Mouse (Mus musculus): Measurements from ENCODE around the gene P4ha2.
A peak's percentile ranks its signal among the peaks of the same experiment; 100 is the strongest.

P4ha2 gene

GRCm38 (mm10) chr11:54107239-54107638 lies 7.3 kb downstream of the P4ha2 start:
- peak; percentile 8 for DNase-seq (ENCODE audit: low spot score)

- peak; percentile 3 for DNase-seq (ENCODE audit: low spot score)
Observed at GRCm38 (mm10) chr11:54108131-54108530, 8.2 kb downstream of the P4ha2 start.

DNA sequence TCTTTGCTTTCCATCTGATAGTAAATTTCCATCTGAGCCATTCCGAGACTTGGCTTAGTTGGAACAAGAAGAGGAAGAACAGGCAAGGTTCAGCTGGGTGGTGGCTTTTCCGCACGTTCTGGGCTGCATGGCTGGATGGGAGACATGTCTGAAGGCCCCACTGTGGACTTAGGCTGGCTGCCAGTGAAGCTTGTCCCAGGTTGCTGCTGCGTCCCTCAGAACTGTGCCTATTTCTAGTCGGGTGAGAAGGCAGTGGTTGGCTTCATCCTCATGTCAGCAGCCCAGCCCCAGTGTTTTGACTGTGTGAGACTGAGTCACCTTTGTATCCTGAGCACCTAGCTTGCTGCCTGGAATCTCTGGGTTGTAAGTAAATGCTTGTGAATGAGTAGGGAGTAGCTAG lies 9.0 kb downstream of the P4ha2 start:
- DNase-seq (ENCODE audit: low spot score) = peak; percentile 8

- DNase-seq (ENCODE audit: low spot score) = peak; percentile 8
Observed at GRCm38 (mm10) chr11:54111291-54111690, 11.4 kb downstream of the P4ha2 start.

GRCm38 (mm10) chr11:54111976-54112741 lies 12.3 kb downstream of the P4ha2 start:
- peak; percentile 10 for DNase-seq (ENCODE audit: low spot score)

DNA sequence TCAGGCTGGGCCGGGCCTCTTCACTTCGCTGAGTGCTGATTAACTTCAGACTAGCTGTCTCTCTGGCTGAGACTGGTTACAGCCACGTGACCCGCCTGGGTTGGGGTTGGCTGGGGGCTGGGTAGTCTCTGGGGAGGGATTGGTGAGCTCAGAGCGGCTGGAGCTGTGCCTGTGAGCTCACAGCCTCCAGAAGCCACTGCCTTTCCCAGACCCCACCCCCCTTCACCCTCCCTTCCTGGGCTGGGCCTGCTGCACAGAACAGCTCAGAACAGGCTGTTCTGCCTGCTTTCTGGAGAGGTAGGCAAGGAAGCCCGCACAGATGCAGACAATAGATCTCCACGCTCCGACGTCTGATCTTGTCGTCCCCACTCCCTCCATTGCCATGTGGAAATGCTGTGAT lies 13.0 kb downstream of the P4ha2 start:
- peak; percentile 69 for DNase-seq (ENCODE audit: low spot score)

GRCm38 (mm10) chr11:54113352-54113751 lies 13.5 kb downstream of the P4ha2 start:
- peak; percentile 4 for DNase-seq (ENCODE audit: low spot score)

DNA sequence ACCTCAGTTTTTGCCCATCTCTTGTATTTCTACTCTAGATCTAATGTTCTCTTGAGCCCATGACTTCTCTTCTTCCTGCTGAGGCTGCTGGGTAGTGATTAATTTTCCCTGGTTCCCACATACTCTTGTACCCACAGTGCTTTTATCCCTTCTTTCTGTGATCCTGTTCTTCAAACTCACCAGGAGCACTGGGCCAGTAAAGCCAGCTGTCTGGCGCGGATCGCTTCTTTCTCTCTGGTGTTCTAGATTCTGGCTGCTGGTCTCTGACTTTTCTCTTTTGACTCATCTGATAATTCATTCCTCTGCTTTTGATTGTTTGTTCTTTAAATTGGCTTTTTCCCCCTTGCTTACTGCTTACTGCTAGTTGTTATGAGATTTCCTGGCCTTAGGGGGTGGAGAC lies 14.9 kb downstream of the P4ha2 start:
- DNase-seq (ENCODE audit: low spot score) = peak; percentile 4

- DNase-seq (ENCODE audit: low spot score) = peak; percentile 8
Observed at GRCm38 (mm10) chr11:54115301-54115700, 15.4 kb downstream of the P4ha2 start.

GRCm38 (mm10) chr11:54115911-54116310 lies 16.0 kb downstream of the P4ha2 start:
- DNase-seq (ENCODE audit: low spot score) = peak; percentile 6

DNA sequence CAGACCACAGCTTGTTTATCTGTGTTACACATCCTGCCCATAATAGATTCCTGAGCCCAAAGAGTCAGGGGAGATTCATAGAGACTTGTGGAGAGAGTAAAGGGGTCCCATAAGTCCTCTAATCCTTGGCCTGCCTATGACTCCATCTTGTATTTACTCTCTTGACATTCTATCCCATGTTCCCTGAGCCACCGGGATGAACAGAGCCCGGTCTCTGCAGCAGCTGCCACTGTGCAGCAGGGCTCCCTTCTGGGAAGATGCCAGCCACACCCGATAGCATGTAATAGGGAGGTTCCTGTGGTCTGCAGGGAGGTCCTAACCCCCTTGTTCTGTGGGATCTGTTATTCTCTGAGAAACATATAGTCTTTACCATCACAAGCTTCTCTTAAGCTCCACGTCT lies 16.5 kb downstream of the P4ha2 start:
- peak; percentile 7 for DNase-seq (ENCODE audit: low spot score)

- DNase-seq (ENCODE audit: low spot score) = peak; percentile 5
Observed at GRCm38 (mm10) chr11:54117096-54117495, 17.2 kb downstream of the P4ha2 start.

DNA sequence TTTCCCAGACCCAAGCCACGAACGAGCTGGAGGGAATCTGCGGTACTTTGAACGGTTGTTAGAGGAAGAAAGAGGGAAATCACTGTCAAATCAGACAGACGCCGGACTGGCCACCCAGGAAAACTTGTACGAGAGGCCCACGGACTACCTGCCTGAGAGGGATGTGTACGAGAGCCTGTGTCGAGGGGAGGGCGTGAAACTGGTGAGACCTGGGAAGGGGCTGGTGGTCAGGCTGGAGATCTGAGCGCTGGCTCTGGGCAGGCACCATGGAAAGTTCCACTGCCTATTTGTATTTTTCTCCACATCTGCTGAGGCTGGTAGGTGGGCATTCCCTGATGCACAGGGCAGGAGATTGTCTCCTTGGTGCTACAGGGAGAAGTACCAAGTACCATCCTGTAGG lies 19.2 kb downstream of the P4ha2 start:
- peak; percentile 7 for DNase-seq (ENCODE audit: low spot score)

DNA sequence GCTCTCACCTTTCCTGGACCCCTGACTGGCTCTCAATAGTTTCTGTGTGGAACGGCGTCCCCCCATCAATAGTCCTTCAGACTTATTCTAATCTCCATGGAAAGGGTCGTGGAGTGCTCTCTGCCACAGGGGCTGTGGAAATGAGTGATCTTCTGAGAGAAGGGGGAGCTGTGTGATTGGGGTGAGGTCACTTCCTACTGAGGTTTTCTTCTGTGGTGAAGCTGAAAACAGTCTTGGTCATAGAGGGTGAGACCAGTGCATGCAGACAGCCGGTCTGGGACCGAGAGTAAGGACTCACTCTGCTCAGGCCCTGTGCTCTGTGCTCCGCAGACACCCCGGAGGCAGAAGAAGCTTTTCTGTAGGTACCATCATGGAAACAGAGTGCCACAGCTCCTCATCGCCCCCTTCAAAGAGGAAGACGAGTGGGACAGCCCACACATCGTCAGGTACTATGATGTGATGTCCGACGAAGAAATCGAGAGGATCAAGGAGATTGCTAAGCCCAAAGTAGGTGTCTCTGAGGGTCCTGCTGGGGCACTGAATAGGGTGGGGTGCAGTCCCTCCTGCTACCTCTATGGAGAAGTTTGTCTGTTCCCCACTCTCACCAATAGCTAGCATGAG lies 20.0 kb downstream of the P4ha2 start:
- peak; percentile 5 for DNase-seq (ENCODE audit: low spot score)

- no peak for DNase-seq (ENCODE audit: low spot score)
Observed at GRCm38 (mm10) chr11:54122416-54123264, 22.7 kb downstream of the P4ha2 start.

- no peak for DNase-seq (ENCODE audit: low spot score)
Observed at GRCm38 (mm10) chr11:54125982-54126648, 26.2 kb downstream of the P4ha2 start.

DNA sequence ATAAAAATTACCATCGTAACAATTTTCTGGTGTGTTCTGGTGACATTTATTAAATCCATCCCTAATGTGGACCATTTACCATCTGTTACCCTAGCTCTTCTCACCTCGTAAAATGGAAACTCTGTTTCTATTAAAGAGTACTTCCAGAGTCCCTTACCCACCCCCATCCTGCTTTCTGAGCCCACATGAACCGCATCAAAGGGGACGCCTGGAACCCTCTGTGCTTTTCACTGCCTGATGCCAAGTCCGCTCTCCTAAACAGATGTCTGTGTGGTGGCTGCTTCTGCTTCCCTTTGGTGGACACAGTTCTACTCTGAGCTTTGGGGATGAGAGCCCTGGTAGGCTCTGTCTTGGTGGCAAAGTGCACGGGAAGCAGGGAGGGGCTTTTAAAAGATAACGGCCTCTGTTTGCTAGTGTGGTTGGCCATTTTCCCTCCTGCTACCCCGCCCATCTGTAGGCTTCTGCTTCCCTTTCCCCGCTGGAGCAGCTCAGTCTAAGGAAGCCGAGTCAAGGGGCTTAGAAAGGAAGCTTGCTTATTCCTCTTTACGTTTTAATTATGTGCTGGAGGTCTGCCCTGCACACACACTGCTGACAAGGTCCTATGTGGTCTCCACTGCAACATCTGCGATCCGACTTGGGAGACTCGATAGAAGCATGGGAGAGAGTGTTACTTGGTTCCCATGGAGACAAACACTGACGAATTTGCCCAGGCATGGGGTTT lies 26.9 kb downstream of the P4ha2 start:
- DNase-seq (ENCODE audit: low spot score) = no peak

DNA sequence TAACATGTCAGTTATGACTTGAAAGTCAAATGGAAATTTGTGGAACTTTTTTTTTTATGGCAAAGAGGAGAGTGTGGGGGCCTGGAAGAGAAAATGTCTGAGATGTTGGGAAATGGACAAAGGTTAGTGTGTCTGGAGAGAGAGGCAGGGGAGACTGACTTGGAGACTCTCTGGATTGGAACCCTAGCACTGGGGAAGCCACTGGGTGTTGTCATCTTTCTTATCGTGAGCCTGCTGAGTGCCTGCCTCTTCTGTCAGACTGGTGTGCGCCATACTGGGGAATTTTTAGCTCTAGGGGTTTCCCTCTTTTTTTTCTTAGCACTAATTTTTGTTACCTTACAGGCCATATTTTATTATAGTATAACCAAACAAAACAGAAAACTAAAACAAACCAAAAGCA lies 27.5 kb downstream of the P4ha2 start:
- no peak for DNase-seq (ENCODE audit: low spot score)

DNA sequence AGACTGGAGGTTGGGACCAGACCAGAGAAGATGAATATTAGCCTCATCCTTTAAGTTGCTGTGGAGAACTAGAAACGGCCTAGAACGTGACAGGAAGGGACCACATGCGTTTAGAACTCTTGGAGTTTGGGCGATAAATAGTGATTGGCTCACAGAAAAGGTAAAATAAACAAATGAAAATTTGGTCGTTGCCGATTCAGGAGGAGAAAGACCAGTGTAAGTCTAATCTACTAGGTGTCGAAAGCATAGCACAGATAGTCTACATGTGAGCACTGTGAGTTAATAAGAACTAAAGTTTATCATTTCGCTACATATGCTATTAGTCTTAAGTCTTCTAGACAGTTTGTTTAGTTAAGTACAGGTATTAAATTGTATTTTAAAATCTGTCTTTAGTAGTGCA lies 30.1 kb downstream of the P4ha2 start:
- peak; percentile 1 for DNase-seq (ENCODE audit: low spot score)

- no peak for DNase-seq (ENCODE audit: low spot score)
Observed at GRCm38 (mm10) chr11:54130721-54131120, 30.8 kb downstream of the P4ha2 start.

DNA sequence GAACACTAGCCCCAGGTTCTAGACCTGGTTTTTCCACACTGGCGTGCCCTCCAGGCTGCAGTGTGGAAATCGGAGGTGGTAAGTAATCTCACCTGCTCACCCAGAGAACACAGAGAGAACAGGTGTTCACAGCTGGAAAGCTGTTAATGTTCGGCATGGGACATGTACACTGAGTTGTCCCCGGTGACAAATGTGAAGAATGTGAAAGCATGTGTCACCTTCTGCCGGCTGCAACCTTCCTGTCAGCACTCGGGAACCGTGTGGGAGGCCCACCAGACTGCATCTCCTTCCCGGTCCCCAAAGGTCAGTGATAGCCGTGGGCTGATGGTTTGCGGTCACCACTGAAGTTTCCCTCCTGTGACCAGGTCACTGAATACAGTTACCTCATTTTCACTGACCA lies 32.4 kb downstream of the P4ha2 start:
- DNase-seq (ENCODE audit: low spot score) = no peak

DNA sequence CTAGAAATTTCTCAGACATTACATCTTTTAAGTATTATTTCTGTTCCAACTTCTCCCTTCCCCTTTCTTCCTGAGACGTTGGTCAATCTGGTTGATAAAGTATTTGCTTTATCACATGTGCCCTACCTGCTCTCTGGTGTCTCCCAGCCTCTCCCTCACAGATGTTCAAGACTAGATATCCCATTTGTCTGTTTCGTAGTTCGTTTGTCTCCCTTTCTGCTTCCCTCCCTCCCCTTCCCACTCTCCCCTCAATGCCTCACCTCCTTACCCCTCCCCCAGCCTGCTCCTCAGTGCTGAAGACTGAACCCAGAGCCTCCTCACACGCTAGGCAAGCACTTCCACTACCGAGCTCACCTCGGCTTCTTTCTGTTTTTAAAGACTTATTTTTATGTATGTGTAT lies 35.0 kb downstream of the P4ha2 start:
- no peak for DNase-seq (ENCODE audit: low spot score)

All from urinary bladder, postnatal 10 days (tissue).